Mouse (Mus musculus) olfactory bulb, adult 2 months (tissue): Measurements from ENCODE around the gene Tbc1d4.

Source experiments
- CTCF ChIP-seq: fragments of 200-500 bp; IDR thresholded peaks from 2 replicates; pipeline ENCODE4 v1.5.1; 2012; ENCODE audit warnings: low read depth, mild to moderate bottlenecking, low read length, moderate library complexity; ENCODE audit not compliant: insufficient read depth
- POLR2A ChIP-seq: fragments of 200-500 bp; IDR thresholded peaks from 2 replicates; pipeline ENCODE4 v1.6.1; 2012; ENCODE audit warnings: mild to moderate bottlenecking, low read depth, low read length, moderate library complexity; ENCODE audit not compliant: insufficient read depth

DNA sequence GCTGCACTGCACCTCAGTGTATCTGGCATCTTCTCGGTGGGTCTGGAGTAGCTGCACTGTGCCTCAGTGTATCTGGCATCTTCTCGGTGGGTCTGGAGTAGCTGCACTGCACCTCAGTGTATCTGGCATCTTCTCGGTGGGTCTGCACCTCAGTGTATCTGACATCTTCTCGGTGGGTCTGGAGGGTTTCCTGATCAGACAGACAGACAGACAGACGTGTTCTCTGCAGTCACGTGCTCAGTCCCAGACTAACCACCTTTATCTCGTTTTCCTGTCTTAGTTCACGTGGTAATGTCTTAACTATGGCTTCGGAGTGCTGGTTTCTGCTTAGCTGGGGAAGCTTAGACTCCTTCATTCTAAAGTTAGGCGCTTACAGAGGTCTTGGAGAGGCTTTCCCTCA lies 47.3 kb upstream of the Tbc1d4 start:
- TF ChIP-seq POLR2A, result no peak
- no peak for TF ChIP-seq CTCF
